Mouse (Mus musculus) CH12.LX (cell line): ENCODE data around the gene Bdh2. TPM values are rescaled to one million over a fixed set of nuclear protein-coding genes. Genes with fewer than 3 reads are reported as not detected.

Experiments used
- DNase-seq: peaks from one replicate; pipeline ENCODE4 v3.0.0-alpha.2; 2013; ENCODE audit errors: extremely low read depth
- H3K27ac ChIP-seq: 2 replicates; pipeline ENCODE4 v1.5.1; 2012; ENCODE audit warnings: low read depth, mild to moderate bottlenecking, control low read depth, moderate library complexity; ENCODE audit not compliant: insufficient read depth
- H3K27me3 ChIP-seq: replicated peaks from 2 replicates; pipeline ENCODE3; 2012; ENCODE audit warnings: inconsistent platforms
- H3K36me3 ChIP-seq, 2 experiments: replicated peaks in 1 of 2; 2 replicates each; pipeline versions ENCODE3 to v1.6.1; 2012; ENCODE audit warnings: inconsistent platforms in 1 of 2, low read length in 1 of 2, mild to moderate bottlenecking in 1 of 2, mixed read lengths in 1 of 2, moderate library complexity in 1 of 2; ENCODE audit not compliant: control insufficient read depth in 1 of 2, insufficient read depth in 1 of 2
- H3K4me1 ChIP-seq, 2 experiments: 2 replicates each; pipeline ENCODE4 v1.6.1; 2012; ENCODE audit warnings: inconsistent platforms in 1 of 2, moderate library complexity in 1 of 2; ENCODE audit not compliant: insufficient read depth in 2 of 2, control insufficient read depth in 1 of 2
- H3K4me2 ChIP-seq: 2 replicates; pipeline ENCODE4 v1.6.1; 2012; ENCODE audit warnings: low read depth, mild to moderate bottlenecking, control low read depth; ENCODE audit not compliant: poor library complexity, insufficient read depth, severe bottlenecking
- H3K4me3 ChIP-seq, 3 experiments: fragments of 150-350 bp in 1 of 3; sonication (generic) in 1 of 3; replicated peaks in 1 of 3; 2 replicates each; pipeline versions ENCODE3 to v1.5.1; 2011 to 2012; ENCODE audit warnings: low read depth in 2 of 3, low read length in 2 of 3, mild to moderate bottlenecking in 2 of 3, moderate library complexity in 2 of 3, control low read depth in 1 of 3, improper control_type of control experiment in 1 of 3, inconsistent platforms in 1 of 3, mixed read lengths in 1 of 3; ENCODE audit not compliant: poor library complexity in 1 of 3
- H3K79me2 ChIP-seq: replicated peaks from 2 replicates; pipeline ENCODE4 v1.6.1; 2012; ENCODE audit warnings: mild to moderate bottlenecking, moderate library complexity; ENCODE audit not compliant: control insufficient read depth, poor library complexity, insufficient read depth, severe bottlenecking; ENCODE audit errors: extremely low read depth
- H3K9ac ChIP-seq: 2 replicates; pipeline ENCODE4 v1.6.1; 2012; ENCODE audit warnings: low read depth, mild to moderate bottlenecking, control low read depth, moderate library complexity; ENCODE audit not compliant: insufficient read depth
- H3K9me3 ChIP-seq: replicated peaks from 2 replicates; pipeline ENCODE3; 2012; ENCODE audit warnings: low read length, inconsistent platforms, mixed read lengths
- CTCF ChIP-seq, 2 experiments: IDR thresholded peaks in 1 of 2; conservative IDR thresholded peaks in 1 of 2; 2 replicates each; pipeline ENCODE4 v1.5.1; 2011 to 2012; ENCODE audit warnings: low read depth in 2 of 2, low read length in 2 of 2, improper control_type of control experiment in 1 of 2, inconsistent platforms in 1 of 2, mild to moderate bottlenecking in 1 of 2, moderate library complexity in 1 of 2
- E2F4 ChIP-seq: IDR thresholded peaks from 2 replicates; pipeline ENCODE4 v1.6.1; 2011; ENCODE audit warnings: low read depth, low read length, improper control_type of control experiment; ENCODE audit not compliant: insufficient replicate concordance
- ELF1 ChIP-seq: IDR thresholded peaks from 2 replicates; pipeline ENCODE4 v1.6.1; 2014; ENCODE audit warnings: low read depth, mild to moderate bottlenecking, inconsistent platforms, low read length, improper control_type of control experiment
- GABPA ChIP-seq: IDR thresholded peaks from 2 replicates; pipeline ENCODE4 v1.6.1; 2012; ENCODE audit warnings: low read depth, low read length, improper control_type of control experiment, inconsistent platforms; ENCODE audit not compliant: insufficient replicate concordance
- JUN ChIP-seq: IDR thresholded peaks from 2 replicates; pipeline ENCODE4 v1.6.1; 2011; ENCODE audit warnings: low read depth, mild to moderate bottlenecking, low read length, improper control_type of control experiment, moderate library complexity; ENCODE audit not compliant: insufficient read depth
- MAX ChIP-seq: IDR thresholded peaks from 2 replicates; pipeline ENCODE4 v1.6.1; 2011; ENCODE audit warnings: low read length, improper control_type of control experiment
- NRF1 ChIP-seq: IDR thresholded peaks from 2 replicates; pipeline ENCODE4 v1.6.1; 2014; ENCODE audit warnings: low read depth, mild to moderate bottlenecking, inconsistent platforms, low read length, improper control_type of control experiment, moderate library complexity
- PAX5 ChIP-seq: IDR thresholded peaks from 2 replicates; pipeline ENCODE4 v1.6.1; 2012; ENCODE audit warnings: low read length, inconsistent platforms, mixed read lengths
- RAD21 ChIP-seq: IDR thresholded peaks from 2 replicates; pipeline ENCODE4 v1.6.1; 2011; ENCODE audit warnings: low read depth, mild to moderate bottlenecking, low read length, improper control_type of control experiment, moderate library complexity
- SIN3A ChIP-seq: IDR thresholded peaks from 2 replicates; pipeline ENCODE4 v1.6.1; 2012; ENCODE audit warnings: low read length, improper control_type of control experiment, inconsistent platforms
- SMC3 ChIP-seq: IDR thresholded peaks from 2 replicates; pipeline ENCODE4 v1.6.1; 2011; ENCODE audit warnings: low read depth, low read length, improper control_type of control experiment
- TBP ChIP-seq: conservative IDR thresholded peaks from 2 replicates; pipeline ENCODE4 v1.6.1; 2011; ENCODE audit warnings: low read depth, low read length, improper control_type of control experiment
- USF2 ChIP-seq: conservative IDR thresholded peaks from 2 replicates; pipeline ENCODE4 v1.6.1; 2011; ENCODE audit warnings: low read depth, low read length, improper control_type of control experiment
- ZC3H11A ChIP-seq: IDR thresholded peaks from 2 replicates; pipeline ENCODE4 v1.6.1; 2012; ENCODE audit warnings: low read depth, mild to moderate bottlenecking, inconsistent platforms, low read length, improper control_type of control experiment
- ZKSCAN1 ChIP-seq: IDR thresholded peaks from 2 replicates; pipeline ENCODE4 v1.6.1; 2012; ENCODE audit warnings: low read depth, inconsistent platforms, low read length, improper control_type of control experiment, borderline replicate concordance
- ZMIZ1 ChIP-seq: IDR thresholded peaks from 2 replicates; pipeline ENCODE4 v1.6.1; 2012; ENCODE audit warnings: low read depth, mild to moderate bottlenecking, inconsistent platforms, low read length, improper control_type of control experiment
- dilution Hi-C: fragments of 300-500 bp; cut with MboI; formaldehyde crosslinking; loops from 2 replicates; pipeline ENCODE4 v1.14.3; 2020; ENCODE audit warnings: low sequenced_read_pairs; ENCODE audit not compliant: extremely low pct_unique_long_range_greater_than_20kb, extremely low pct_ligation_motif_present
- in situ Hi-C: fragments of 300-500 bp; cut with MboI; formaldehyde crosslinking; loops from 3 replicates; pipeline ENCODE4 v1.14.3; 2019; ENCODE audit warnings: low sequenced_read_pairs, low pct_ligation_motif_present, low pct_unique_long_range_greater_than_20kb, mixed read lengths
- polyA plus RNA-seq: library from polyadenylated mRNA; unstranded; fragments of >175 nt; gene quantifications from 2 replicates; pipeline ENCODE4 v1.2.1, GENCODE M21; 2012; ENCODE audit warnings: low read depth; ENCODE audit not compliant: insufficient read length
- total RNA-seq, 2 experiments: library from RNA; depleted of rRNA; stranded (reverse); fragments of 300-350 nt in 1 of 2; fragments of >200 nt in 1 of 2; gene quantifications; 2 replicates each; pipeline ENCODE4 v1.2.3; 2012 to 2014

The Bdh2 gene
- total and polyA plus RNA-seq, 3 experiments: 1.2 to 2.3 (median 2.0) TPM

DNA sequence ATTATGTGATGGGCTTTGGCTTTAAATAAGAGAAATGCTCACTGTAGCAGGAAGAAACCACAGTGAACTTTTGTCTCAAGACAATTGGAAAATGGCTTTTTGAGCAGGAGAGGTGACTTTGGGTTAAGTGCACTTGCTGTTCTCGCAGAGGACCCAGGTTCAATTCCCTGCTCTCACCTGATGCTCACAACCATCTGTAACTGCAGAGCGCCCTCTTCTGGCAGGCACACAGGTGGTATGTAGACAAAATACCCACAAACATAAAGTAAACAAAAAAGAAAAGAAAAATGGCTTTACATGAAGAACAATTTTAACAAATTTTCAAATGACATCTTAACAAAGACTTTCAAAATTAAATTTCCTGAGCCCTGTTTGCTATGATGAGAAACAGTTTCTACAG is 46.6 kb downstream of the Bdh2 start:
- in situ Hi-C loops: loop anchor here (5.0 kb wide), 1 partner anchor 35 kb away; no protein-coding TSS in a partner anchor

GRCm38 (mm10) chr3:135328560-135328959 is 47.5 kb downstream of the Bdh2 start:
- TF ChIP-seq RAD21 (peak; percentile 59), PAX5 (no peak), TBP (no peak), ELF1 (no peak), USF2 (no peak), NRF1 (no peak), SIN3A (no peak), ZKSCAN1 (no peak), GABPA (no peak), MAX (no peak), CTCF (conservative IDR thresholded peaks at IDR 0.05 in 1 of 2, IDR thresholded peaks at IDR 0.05 in 1 of 2; ENCODE audit: low read depth in 2 of 2, low read length in 2 of 2) (peak; percentile 88 to 90), SMC3 (peak; percentile 93)
- Histone ChIP-seq H3K27ac (no peak overlapping the region), H3K4me2 (peak overlapping the region; percentile 14; the same call in 1 of the 2 replicates), H3K4me1 (no peaks in the 10 kb centered on the region), H3K27me3 (no peaks in the 10 kb centered on the region), H3K9ac (no peak overlapping the region), H3K36me3 (no peaks in the 10 kb centered on the region), H3K79me2 (no peaks in the 10 kb centered on the region), H3K9me3 (no peaks in the 10 kb centered on the region), H3K4me3 (no peak overlapping the region)
- in situ Hi-C loops: loop anchor here (5.0 kb wide), 1 partner anchor 36 kb away; no protein-coding TSS in a partner anchor
- dilution Hi-C loops: no loop called here
- DNase-seq: peak; percentile 87

More for the DNA sequence above, 46.6 kb downstream of the Bdh2 start:
- Histone ChIP-seq H3K79me2 (no peaks in the 10 kb centered on the region), H3K9ac (no peak overlapping the region), H3K27ac (no peak overlapping the region), H3K36me3 (no peaks in the 10 kb centered on the region), H3K9me3 (no peaks in the 10 kb centered on the region), H3K27me3 (no peaks in the 10 kb centered on the region), H3K4me1 (no peaks in the 10 kb centered on the region), H3K4me2 (no peak overlapping the region), H3K4me3 (no peak overlapping the region)
- dilution Hi-C loops: no loop called here
- peak; percentile 51 for DNase-seq
- TF ChIP-seq JUN (no peak), ZC3H11A (peak; percentile 32; the same call in 1 of the 2 replicates), ZMIZ1 (no peak), CTCF (conservative IDR thresholded peaks at IDR 0.05 in 1 of 2, IDR thresholded peaks at IDR 0.05 in 1 of 2; ENCODE audit: low read depth in 2 of 2, low read length in 2 of 2) (peak; percentile 57 to 85; a peak in 3 of 4 replicates), RAD21 (peak; percentile 66), E2F4 (no peak), SMC3 (peak; percentile 82)
